Mouse (Mus musculus): ENCODE measurements around the gene Tbkbp1.

GRCm38 (mm10) chr11:97108976-97109375 lies 42.3 kb downstream of the Tbkbp1 start:
- no peak for TF ChIP-seq POLR2A (IDR thresholded peaks at IDR 0.05; ENCODE audit: borderline replicate concordance, low read depth, low read length)
- TF ChIP-seq CTCF (IDR thresholded peaks at IDR 0.05; ENCODE audit: low read depth, low read length), result no peak
